Mouse (Mus musculus): ENCODE measurements around the gene Mcm2.

Mcm2 gene

GRCm38 (mm10) chr6:88844901-88845565, 53.5 kb downstream of the Mcm2 start:
- DNase-seq = no peak

- DNase-seq = no peak
Observed at GRCm38 (mm10) chr6:88843781-88844725, 54.5 kb downstream of the Mcm2 start.

DNA sequence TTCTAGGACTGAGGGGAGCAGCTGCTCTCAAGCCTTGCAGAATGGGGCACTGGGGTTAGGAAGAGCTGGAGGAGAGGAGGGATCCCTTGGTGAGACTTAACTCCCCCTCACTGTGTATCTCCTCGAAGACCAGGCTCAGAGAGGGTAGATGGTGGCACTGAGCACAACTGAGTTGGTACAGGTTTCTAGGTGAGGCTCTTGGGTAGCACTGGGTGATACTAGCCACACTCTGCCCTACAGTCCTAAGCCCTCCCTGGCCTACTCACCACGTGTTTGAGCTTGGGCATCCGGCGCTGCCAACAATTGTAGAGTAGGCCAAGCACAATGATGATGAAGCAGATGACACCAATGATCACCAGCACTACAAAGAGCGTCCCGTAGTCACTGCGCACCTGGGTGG, 55.3 kb downstream of the Mcm2 start:
- DNase-seq = no peak

DNA sequence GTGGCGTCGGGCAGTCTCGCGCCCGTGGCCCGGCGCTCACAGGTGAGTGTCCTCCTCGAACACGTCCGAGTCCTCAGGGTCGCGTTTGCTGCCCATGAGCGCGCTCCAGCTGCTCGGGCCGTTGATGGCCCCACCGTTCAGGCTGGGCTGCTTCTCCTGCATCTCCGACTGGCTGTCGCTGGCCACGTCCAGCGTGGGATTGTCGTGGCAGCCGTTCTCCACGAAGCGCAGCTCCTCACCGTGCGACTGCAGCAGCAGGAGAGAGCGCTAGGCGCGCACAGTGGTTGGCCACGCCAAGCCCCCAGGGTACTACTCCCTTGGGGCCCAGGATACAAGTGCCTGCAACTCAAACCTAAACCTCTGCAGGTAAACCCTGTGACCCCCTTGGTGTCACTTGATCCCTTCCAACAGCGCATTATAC, 55.8 kb downstream of the Mcm2 start:
- DNase-seq = peak in 1 of 2 experiments; percentile 24

DNA sequence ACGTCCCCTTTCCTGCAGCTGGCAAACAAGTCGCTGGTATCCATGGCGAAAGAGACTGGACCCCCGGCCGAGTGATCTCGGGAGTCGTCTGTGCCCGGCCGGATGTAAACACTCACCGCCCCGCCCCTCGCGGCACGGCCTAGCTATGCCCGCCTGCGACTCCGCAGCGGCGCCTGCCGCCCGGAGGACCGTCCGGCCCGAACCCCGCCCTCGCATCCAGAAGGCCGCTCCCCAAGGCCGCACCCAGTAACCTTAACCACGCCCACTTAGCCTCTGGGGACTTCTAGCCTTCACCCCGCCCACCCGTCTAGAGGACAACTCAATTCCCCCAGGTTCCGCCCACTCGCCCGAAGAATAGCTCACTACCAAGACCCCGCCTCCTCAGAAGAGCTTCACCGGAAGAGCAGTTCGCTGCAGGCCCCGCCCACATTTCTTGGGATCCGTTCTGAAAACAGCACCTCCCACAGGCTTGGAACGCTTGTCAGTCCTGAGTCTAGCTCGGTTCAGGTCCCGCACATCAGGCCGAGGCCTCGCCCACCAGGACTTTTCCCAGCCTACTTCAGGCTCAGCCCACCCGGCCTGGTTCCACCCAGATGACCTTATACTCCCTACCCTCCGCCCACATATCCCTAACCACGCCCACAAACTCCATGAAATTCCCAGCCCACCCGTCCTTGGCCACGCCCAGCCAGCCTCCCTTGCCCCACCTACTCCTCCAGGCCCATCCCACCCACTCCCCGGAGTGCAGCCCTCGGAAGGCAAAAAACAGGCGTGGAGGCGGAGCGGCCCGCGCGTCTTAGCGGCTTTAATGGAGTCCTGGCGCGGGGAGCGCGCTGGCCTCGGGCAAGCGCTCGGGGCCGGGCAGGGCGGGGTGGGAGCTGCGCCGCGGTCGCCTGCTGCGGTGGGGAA, 56.5 kb downstream of the Mcm2 start, which contains the start of gene Abtb1:
TSS of gene Abtb1 (minus strand) at position 204 of the 909 bp plus-strand sequence.
- DNase-seq = peak; percentile 100

GRCm38 (mm10) chr6:88841514-88841780, 57.1 kb downstream of the Mcm2 start:
- DNase-seq = no peak

DNA sequence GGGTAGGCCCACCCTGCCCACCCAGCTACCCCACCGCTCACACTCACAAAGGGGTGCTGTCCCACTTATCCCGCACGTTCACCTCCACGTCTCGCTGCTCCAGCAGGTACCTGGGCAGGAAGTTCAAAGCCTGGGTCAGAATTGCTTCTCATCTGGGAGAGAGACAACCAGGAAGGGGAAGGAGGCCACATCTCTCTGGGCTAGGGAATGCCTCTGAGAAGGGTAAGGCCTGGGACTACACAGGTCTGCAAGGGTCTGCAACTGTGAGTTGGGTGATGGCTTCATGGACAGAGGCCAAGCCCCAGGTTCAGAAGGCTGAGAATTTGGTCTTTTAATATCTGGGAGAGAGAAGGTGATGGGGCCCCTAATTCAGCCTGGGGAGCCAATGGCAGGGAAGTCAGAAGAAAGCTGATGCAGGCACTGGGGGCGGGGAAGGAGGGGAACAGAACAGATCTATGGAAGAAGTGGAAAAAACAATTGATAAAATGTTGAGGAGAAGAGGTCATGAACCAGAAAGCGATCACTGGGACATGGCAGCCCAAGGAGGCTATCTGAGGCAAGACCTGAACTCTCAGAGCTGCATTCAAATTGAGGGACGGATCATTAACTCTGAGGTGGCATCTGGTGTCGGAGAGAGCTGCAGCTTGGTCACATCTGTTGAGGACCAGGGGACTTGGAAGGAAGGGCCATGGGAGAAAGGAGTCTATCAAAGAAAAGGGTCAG, 57.6 kb downstream of the Mcm2 start:
- DNase-seq = no peak

GRCm38 (mm10) chr6:88840211-88840610, 58.4 kb downstream of the Mcm2 start:
- DNase-seq = no peak

- no peak for DNase-seq
Observed at GRCm38 (mm10) chr6:88839135-88839970, 59.2 kb downstream of the Mcm2 start.

- DNase-seq = no peak
Observed at GRCm38 (mm10) chr6:88838613-88839012, 60.0 kb downstream of the Mcm2 start.

- DNase-seq = no peak
Observed at GRCm38 (mm10) chr6:88837999-88838398, 60.6 kb downstream of the Mcm2 start.

DNA sequence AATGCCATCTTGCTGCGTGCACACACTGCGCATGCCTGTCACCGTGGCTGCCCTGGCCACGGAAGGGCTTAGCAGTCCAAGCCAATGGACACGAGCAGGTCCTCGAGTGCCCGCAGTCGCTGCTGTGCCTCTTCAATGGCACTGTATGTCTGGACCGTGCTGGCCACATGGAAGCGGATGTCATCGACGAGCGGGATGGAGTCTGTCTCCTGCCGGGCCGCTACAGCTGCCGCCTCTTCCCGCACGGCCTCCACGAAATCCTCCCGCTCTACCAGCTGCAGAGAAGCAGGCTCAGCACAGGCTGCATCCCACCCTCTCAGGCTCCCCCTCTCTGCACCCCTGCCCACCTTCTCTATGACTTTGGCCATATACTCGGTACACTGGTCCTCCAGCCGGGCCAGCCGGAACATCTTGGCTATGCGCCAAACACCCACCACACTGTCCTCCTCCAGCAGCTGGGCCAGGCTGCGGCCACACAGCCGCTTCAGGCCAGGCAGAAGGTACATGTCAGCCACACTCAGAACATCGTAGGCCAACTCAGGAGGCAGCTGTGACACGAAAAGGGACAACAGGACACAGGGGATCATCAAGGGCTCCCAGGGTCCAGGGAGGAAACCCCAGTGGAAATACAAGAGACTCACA, 62.3 kb downstream of the Mcm2 start:
- no peak for DNase-seq

DNA sequence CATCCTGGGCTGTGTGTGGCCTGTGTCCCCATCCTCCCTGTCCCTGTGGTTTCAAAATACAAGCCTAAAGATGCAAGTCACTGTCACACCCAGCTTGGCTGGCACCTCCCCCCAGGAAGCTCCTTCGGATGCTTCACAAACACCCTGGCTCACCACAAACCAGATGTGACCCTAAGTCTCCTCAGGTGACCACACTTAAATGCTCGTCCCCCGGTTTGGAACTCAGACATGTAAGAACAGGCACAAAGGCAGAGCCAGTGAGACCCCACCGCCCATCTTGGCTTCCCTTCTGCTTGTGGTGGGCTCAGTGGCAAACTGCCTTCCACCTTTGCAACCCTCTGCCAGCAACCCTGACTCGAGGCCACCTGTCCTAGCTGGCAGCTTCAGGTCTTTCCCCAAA, 63.5 kb downstream of the Mcm2 start:
- no peak for DNase-seq

Measured in kidney, postnatal 25 days (tissue).